Mouse (Mus musculus) cerebellum, postnatal 36 days (tissue): ENCODE results near the gene Ctbp2.

Experiments used
- DNase-seq, 2 experiments: peaks; one replicate each; pipeline ENCODE4 v3.0.0; 2021 to 2022; ENCODE audit warnings: mixed read lengths in 2 of 2

Ctbp2 gene

DNA sequence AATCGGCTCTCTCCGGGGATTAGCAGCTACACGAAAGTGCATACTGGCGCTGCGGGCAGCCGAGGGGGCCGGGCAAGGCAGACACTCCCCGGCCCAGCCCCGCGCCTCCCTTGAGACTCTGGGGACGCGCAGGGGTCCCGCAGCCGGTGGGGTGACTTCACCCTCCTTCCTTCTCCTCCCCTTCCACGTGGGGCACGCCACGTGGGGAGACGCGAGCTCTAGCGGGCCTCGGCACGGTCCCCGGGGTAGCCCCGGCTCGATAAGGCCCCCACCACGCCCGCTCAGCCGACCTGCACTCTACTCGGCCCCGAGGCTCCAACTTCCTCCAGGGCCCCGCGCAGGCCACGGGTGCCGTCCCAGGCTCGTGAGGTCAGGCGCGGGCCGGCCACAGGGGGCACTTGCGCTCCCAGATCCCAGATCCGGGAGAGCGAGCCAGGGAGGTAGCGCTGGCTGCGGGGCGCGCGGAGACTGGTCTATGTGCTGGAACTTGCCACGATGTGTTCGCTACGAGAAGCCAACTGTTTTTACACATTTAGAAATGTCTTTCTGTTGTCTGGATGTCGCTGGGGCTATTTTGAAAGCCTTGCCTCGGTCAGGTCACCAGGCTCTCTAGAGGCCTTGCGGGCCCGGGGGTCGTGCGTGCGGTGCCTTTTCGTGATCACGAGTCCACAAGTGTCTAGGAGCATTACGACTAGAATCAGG, at the start of gene Ctbp2:
Gene Ctbp2, minus strand, starts transcription at position 356 of the 702 bp plus-strand sequence.
- peak; percentile 76 to 82 for DNase-seq

DNA sequence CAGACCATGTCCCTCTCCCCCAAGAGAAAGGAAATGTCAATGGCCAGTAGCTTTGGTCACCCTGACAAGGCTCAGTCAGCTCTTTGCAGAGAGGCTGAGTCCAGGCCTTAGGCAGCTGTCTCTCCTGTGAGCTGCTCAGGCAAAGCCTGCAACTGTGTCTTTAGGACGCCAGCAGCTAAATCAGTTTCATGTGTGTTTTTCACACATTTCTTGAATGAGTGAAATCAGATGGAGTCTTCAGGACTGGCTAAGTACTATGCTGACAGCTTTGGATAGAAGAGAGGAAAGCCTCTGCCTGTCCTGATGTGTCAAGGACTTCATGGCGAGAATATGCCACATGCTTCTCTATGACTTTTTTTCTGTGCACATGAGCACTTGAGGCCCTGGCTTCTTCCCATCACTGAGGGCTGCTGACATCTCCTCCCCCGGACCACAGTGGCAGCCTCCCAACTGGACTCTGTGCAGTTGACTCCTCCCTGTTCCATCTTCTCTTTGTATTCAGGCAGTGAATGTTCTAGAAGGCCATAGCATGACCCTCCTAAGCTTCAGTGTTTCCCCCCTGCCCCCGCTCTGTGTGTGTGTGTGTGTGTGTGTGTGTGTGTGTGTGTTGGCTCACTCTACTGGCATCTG, 47.4 kb upstream of the Ctbp2 start:
- DNase-seq, result no peak

DNA sequence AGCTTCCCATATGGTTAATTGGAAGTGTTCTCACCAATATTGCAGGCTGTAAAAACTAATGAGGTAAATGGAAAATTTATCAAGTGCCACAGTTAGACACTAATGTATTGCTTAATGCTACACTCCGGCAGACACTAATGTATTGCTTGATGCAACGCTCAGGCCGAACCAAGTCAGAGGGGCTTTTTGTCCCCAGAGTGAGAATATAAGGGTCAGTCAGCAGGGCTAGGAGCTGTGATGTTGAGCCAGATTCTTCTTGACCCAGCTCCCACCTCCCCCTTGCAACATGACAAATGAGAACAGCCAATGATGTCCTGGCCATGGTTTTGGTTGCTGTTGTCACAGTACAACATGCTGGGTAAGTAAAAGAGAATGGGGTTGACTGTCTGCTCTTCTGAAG, 44.8 kb upstream of the Ctbp2 start:
- DNase-seq, result no peak

DNA sequence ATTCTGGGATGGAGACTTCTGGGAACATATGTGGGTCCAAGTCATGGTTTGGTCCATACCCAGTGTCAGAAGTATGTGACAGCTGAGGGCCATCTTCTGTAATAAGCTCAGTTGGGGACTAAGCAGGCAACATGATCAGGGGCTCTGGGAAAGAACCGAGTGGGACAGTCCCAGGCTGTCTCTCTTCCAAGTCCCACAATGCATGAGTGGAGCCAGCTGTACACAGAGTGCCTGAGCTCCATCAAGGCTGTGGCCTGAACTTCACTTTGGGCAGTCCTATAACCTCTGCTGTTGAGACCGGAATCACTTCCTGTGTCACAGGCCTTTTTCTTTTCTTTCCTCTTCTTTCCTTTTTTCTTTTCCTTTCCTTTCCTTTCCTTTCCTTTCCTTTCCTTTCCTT, 43.7 kb upstream of the Ctbp2 start:
- no peak for DNase-seq

DNA sequence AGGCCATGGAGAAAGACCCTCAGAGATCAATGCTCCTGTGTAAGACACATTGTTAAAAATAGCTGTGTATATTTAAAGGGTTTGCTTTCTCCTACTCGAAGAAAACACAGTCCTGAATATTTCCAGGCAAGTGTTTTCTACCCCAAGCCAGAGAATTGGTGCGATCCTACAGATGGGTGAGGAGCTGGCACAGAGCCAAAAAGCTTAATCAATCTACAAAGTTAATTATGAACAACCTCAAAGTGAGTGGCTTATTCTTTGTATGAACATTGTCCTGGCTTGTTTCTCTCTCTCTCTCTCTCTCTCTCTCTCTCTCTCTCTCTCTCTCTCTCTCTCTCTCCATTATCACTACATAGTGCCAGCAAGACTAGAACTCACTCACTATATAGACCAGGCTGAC, 40.6 kb upstream of the Ctbp2 start:
- DNase-seq, result no peak

DNA sequence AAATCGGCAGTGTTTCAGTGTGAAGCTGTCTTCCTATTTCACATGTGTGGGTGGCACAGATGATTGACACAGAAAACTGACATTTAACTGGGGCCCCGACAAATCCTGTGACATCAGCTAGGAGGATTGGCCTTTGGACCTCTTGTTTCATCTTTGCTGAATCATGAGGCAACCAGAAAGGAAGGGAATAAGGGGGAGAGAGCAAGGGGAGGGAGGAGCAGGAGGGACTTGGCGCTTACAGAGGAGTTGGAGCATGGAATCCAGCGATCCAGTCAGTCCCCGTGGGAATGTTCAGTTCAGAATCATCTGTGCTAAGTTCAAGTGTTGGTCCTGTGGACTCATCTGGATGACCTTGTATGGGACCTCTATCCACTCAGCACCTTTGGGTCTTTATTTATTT, 38.9 kb upstream of the Ctbp2 start:
- no peak for DNase-seq

DNA sequence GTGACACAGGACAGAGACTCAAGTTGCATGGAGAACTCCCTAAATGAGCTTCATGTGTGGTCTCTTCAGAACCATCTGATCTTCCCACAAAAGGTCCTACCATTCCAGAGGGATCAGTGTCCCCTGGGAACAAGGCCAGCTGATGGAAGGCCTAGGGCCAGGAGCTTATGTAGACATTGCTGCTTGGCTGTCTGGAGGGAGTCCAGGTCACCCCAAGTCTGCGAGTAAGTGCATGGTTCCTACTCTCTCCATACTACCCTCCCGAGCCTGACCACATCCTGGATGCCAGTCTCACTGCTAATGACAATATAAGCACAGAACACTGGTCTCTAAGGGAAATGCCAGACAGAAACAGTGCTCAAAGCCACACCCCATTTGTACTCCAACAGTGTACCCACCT, 38.0 kb upstream of the Ctbp2 start:
- no peak for DNase-seq

DNA sequence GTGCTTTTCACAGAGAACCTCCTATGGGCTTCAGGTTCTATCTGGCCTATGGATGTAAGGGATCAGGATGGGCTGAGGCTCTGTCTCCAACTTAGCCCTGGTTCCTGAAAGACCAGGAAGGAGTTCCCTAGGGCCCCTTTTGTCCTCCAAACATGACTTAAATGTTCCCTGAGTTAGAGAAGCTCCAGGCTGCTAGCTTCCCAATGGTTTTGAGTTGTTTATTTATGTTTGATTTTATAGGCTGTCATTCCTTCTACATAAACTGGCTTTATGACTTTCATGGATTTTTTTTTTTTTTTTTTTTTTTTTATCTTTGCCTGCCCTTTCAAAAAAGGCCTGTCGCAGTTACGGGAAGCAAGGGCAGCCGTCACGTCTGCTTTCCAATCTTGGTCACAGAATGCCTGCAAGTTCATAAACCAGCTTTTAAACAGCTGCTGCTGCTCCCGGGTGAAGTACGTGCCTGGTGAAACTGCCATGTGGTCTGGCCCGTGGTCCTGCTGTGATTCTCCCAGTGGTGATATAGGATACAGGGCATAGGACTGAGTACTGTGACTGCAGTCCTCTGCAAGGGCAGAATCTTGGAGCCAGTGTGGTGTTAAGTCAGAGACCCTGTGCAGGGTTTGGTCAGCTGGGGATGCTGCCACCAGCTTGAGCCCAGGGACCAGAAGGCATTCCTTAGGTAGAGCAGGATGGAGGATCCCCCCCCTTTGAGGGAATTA, 37.4 kb upstream of the Ctbp2 start:
- no peak for DNase-seq

DNA sequence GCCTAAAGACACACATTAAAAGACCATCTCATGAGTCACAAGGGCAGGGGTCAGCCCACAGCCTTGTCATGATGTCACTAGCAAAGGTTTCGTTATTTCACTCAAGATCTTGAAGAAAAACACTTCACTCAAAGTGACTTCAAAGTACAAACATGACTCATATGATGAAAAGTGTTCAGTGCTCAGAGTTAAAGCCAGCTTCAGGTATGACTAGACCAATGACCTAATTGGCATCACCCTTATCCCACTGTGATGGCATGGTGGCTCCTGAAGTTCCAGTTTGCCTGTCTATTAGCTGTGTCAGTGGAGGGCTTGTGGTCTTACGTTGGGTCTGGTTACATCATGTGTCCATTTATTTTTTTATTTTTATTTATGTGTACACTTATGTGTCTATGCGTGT, 35.4 kb upstream of the Ctbp2 start:
- DNase-seq, result no peak

DNA sequence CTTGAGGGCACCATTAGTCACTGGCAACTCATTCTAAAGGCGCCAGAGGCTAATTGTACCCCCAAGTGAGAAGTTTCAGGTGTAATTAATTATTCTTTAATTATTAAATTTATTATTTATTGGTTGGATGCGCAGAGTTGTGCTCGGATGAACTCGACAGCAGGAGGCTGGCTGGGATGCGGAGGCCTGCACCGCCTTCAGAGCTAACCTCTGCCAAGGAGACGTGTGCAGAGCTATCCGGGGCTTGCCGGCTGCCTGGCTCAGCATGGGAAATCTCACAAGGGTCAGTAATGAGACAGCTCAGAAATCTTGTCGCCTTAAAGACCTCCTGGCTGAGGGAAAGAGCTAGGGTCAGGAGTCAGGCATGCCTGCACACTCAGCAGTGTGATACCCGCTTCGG, 31.5 kb upstream of the Ctbp2 start:
- DNase-seq, result peak; percentile 18 to 20

DNA sequence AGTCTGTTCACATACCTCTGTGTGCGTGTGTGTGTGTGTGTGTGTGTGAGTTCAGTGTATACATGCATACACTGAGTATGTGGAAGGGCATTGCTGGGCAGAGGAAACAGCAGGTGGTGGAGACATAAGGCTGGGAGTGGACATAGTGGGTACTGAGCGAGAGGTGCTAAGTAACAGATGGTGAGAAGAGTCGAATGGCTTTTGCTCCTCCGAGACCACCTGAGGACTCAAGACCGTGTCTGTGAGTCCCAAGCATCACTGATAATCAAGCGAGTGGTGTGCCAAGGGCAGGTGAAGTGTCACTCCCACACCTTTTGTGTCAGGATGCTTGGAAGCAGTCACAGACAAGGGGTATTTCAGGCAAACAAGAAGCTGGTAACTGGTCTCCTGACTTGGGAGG, 30.7 kb upstream of the Ctbp2 start:
- peak; percentile 27 to 41 for DNase-seq

DNA sequence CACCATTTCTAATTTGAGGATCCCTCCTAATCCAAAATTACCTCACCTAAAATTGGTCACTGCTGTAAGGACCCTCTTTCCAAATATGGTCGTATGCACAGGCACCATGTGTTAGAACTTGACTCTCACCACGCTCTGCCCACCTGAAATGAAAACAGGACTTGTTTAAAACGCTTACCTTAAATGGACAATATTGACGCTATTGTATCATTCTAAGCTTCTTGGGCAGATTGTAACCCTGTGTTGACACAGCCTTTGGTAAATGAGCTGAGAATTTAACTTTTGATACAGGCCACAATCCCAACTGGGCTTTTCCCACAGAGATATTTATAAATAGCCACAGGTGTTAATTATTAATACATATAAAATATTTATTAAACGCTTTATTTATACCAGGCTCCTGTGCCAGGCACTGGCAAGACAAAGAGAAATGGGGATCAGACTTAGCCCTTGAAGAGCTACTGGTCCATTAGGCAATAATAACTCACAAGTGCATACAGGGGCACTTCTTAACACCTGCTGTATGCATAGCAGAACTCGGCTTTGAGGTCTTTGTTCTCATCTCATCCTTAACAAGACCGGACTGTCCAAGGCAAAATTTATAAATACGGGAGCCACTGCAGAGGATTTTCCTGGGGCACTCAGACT, 15.7 kb upstream of the Ctbp2 start:
- DNase-seq, result no peak

DNA sequence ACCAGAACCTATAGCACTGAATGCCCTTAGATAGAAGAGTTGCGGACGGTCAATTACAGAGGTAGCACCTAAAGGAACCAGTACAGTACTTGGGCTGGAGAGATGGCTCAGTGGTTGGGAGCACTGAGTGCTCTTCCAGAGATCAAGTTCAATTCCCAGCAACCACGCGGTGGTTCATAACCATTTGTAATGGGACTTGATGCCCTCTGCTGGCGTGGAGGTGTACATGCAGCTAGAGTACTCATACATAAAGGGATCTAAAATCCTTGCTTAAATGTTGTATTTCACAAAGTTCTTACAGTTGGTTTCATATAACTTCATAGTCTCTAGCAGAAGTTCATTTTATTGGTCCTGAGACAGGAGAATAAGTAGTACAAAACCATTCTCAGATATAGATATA, 9.4 kb upstream of the Ctbp2 start:
- no peak for DNase-seq

DNA sequence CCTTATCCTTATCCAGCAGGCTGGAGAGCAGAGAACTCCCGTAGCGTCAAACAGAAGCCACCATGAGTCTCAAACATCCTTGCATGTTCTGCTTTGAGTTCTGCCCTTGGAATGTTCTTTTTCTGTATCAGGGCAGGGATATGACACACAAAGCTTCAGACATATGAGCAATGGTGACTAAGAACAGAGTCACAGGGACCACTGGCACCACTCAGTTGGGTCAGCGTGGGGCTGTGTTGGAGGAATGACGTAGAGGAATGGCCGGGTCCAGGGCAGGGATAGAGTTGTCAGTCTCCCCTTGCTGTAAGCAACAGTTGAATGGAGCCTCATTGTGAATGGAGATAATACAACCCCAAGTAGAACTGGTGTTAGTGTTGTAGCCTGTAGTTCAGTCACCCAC, 8.5 kb upstream of the Ctbp2 start:
- DNase-seq, result no peak

DNA sequence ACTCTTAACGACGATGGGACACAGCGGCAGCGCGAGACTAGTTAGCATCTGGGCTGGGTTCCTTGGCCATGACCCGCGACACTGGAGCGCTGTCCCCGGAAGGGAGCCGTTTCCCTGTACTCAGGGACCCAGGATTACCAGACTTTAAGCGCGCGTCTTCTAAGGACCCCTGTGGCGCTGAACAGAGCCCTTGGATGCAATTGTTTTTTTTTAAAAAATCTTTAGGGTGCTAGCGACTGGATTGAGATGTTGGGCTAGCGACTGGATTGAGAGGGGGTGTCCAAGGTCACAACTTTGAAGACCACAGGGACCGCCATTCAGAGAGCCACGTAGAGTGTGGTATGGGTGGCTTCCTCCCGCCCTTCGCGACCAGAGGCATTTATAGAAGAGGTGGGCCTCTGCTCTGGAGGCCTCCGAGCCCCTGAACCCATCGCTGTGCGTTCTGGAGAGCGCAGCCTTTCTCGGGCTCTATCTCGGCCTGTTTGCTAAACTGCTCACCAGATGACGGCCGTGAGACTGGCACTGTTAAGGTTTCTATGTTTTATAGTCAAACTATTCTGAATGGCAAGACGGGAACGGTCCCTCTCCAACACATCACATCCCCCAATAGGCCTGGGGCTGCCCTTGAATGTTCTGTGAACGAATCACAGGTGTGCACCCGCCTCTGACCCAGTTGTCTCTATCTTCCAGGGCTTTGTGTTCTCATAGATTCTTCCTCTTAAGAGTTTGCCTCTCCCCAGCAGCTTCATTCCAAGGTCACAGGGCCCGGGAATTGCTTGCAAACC, 739 bp upstream of the Ctbp2 start:
- peak in 1 of 2 experiments; percentile 36 for DNase-seq

DNA sequence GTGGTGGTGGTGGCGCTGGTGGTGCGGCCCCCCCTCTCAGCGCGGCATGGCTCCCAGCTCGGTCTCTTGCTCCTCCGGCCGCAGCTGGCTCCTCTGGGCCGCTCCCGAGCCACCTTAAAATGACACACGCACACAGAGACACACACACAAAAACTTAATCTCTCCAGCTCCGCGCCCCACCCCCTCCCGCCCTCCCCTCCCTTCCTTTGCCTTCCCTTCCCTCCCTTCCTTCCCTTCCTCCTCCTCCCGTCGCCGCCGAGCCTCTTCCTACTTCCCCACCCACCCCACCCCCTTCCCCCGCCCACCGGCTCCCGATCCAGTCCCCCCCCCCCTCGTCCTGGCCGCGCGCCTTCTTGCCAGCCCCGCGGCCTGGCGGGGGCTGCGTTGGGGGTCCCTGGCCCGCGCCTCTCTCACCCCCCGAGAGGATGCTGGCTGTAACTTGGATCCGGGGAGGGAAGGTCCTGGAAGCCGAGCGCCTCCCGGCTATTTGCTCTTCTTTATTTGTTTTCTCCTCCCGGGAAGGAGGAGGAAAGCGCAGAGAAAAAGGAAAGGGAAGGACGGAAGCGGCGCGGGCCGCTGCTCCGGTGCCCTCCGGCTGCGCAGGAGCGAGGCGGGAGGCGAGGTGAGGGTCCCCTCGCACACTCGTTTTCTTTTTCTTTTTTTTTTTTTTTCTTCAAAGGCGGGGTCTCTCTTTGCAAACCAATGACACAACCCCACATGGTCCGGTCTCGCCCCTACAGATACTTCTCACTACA, 733 bp downstream of the Ctbp2 start, which contains the start of gene Fgfr2:
Gene Fgfr2, minus strand, starts transcription at position 107 of the 755 bp plus-strand sequence.
- peak; percentile 61 to 65 for DNase-seq

DNA sequence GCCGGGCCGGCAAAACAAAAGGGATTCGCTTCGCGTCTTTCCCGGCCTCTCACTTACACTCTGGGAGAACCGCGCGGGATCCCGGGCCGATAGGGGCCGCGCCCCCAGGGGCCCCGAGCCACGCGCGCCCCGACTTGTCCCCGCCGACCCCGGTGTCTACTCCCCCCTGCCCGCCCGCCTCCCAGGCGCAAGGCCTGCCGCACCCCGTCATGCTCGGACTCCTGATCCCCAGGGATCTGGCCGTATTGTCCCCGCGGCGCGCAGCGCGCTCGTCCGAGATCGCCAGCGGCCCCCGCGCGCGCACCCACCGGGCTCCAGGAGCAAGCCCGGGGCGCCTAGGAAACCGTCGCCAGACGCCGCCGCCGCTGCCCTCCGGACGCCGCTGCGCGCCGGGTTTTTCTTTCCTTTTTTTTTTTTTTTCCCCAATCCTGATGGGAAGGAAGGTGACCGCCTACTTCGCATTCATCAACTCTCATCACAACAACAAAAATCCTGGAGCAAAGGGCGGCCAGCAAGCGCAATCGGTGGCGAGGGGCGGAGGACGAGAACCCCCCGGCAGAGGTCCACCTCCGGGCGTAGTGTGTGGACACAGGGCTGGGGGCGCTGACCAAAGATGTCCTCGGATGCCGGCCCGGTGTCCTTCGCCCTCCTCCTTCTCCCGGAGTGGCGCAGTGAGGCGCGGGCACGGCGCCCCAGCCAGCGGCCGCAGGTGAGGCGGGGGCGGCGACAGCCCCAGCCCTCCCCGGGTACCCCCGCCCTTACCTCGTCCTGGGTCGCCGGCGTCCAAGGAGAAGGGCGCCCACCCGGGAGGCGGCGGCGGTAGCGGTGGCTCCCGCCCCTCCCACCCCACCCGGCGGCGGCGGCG, 1.5 kb downstream of the Ctbp2 start:
- peak; percentile 61 to 65 for DNase-seq

DNA sequence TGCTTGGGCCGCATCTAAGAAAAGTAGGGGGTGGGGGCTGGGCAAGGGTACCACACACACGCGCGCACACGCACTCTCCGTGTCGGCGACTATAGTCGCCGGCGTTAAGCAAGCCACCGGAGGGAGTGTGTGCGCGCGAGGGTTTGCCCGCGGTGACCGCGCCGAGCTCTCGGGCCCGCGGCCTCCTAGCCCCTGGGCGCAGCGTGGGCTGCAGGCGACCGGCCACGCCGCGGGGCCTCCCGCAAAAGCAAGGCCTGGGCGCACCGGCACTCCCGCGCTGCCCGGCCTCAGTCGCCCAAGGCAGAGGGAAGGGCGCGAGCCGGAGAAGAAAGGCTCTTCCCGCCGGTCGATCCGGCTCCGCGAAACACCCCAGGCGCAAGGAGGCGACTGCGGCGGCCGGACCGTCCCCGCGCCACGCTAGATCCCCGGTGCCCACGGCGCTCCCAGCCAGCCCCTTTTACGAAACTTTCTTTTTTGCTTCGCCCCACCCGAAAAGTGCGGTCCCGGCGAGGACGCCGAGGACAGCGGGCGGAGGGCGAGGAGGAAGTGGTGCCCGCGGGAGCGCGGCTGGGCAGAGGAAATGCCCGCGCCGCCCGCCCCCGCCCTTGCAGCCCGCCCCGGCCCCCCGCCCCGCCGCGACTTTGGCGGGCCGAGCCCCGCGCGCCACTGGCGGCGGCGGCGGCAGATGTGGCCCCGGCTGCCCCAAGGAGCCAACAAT, 2.3 kb downstream of the Ctbp2 start:
- peak; percentile 57 to 58 for DNase-seq

DNA sequence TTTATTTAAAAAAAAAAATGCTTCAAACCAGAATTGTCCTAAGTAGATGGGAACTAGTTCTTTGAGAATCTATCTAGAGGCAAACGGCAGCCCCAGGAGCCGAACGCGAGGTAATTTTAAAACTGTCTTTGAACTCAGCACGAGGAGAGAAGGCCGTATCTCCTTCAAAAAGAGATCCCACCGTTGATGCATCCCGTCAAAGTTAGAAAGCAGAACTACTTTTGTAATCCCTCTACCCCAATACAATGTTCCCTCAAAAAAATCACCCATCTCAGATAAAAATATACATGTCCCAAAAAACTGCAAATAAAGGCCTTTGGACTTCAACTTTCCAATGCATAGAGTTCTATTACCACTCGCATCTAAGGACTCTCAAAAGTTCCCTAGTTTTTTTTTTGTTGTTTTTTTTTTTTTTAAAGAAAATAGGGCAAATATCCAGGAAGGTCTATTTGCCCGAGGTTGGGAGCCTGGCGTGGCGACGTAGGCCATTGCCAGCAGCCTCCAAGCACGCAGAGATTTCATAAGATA, 3.0 kb downstream of the Ctbp2 start:
- no peak for DNase-seq

DNA sequence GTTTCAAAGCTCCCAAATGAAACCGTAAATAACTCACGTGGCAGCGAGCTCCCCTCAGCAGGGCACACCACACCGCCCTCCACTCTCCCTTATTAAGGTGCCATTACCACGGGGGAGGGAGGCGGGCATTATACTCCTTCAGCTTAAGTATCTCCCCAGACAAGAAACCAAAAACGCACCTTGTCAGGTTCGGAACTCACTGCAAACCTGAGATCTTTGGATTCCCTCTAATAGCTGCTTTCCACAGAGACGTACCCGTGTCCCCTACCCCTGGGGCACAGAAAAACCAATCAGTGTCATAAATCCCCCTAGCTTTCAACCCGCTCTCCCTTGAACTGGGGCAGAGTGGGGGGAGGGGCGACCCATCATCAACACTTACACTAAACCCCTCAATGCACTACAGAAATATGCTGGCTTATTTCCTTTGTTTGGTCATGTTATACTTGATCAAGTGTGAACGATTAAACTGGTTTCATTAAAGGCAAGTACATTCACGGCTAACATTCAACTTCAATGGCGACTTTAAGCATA, 3.9 kb downstream of the Ctbp2 start:
- no peak for DNase-seq
